Mouse (Mus musculus) MN1 (cell line): ENCODE measurements at regions not wholly inside any gene's neighbourhood (a gene's known extent, or its start where the extent isn't known, plus 50 kb on each side); places are given as distances from the start of the nearest gene placed in this dataset.

Source experiments
- DNase-seq: peaks from one replicate; pipeline ENCODE4 v3.0.0-alpha.2; 2016; ENCODE audit warnings: low spot score

DNA sequence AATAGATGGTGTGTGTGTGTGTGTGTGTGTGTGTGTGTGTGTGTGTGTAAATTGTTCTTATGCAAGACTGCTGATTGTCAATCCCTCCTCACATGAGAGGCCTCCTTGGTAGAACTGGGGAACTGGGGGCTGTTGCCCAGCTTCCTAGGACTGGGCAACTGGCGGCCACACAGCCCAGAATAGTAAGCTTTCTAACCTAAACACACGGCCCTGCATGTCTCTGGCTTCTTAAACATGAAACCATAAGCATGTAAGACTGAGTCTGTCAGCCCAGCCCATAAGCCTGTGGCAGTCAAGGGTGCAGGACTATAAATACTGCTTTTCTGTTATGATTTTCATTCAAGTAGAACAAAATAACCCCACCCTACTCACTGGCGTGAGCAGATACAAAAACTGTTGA, 60.7 kb downstream of the Ifng start:
- no peak for DNase-seq

DNA sequence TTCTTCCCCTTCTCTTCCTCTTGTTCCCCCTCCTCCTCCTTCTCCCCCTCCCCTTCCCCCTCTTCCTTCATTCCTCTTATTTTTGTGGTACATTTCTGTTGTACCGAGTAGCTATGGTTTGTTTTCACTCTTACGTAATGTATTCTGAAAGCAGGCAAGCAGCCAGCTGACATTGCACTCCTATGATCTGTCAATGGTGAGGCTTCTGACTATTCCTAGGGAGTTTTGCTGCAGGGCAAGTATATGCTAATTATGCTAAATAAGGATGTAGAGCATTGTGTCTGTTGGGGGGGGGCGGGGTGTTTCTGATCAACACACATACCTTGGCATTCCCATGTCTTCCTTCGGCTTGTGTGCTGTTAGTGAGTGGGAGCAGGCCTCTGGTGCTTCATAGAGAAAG, 64.0 kb downstream of the Ifng start:
- DNase-seq = no peak

GRCm38 (mm10) chr10:118506154-118506553, 65.3 kb downstream of the Ifng start:
- no peak for DNase-seq

- no peak for DNase-seq
Observed at GRCm38 (mm10) chr10:118507630-118508029, 66.8 kb downstream of the Ifng start.

GRCm38 (mm10) chr10:118516839-118517238, 76.0 kb downstream of the Ifng start:
- no peak for DNase-seq

GRCm38 (mm10) chr10:118517995-118518394, 77.1 kb downstream of the Ifng start:
- no peak for DNase-seq

DNA sequence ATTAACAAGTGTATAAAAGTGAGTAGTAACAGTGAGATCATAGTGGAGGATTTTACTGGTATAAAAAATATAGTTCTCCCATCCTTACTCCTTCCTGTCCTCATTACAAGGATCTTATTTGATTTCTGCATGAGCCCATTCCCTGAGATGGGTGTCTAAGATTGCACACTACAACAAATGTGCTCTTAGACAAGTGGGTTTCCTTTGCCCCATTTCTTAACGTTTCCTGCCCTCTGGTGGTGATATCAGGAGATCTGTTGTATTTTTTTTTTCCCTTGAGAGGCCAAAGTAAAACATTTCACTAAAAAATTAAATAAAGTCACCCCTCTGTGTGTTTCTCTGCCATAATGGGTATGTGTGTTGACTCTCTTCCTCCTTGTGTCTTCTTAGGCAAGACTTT, 105.1 kb downstream of the Ifng start:
- peak; percentile 46 for DNase-seq

GRCm38 (mm10) chr10:118550201-118550600, 109.4 kb downstream of the Ifng start:
- DNase-seq = no peak

DNA sequence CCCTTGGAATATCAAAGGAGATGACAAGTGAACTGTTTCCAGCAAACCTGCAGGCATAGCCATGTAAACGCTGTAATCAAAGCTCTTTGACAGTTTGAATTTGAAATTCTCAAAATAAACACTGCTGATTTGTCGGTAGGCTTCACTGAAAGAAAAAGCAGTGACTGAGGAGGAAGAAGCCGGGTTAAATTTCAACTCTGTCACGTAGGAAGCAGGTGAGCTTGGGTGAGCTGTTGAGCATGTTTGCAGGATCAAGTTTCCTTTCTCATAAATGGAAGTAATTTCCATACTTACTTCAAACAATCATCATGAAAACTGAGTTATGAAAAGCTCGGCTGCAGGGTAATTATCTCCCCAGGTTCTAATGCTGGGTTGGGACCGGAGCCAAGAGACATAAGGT, 118.0 kb downstream of the Ifng start:
- no peak for DNase-seq

GRCm38 (mm10) chr10:118564041-118564440, 123.2 kb downstream of the Ifng start:
- no peak for DNase-seq

- DNase-seq = no peak
Observed at GRCm38 (mm10) chr10:118564528-118565268, 123.9 kb downstream of the Ifng start.

- no peak for DNase-seq
Observed at GRCm38 (mm10) chr10:118568617-118569016, 127.8 kb downstream of the Ifng start.

DNA sequence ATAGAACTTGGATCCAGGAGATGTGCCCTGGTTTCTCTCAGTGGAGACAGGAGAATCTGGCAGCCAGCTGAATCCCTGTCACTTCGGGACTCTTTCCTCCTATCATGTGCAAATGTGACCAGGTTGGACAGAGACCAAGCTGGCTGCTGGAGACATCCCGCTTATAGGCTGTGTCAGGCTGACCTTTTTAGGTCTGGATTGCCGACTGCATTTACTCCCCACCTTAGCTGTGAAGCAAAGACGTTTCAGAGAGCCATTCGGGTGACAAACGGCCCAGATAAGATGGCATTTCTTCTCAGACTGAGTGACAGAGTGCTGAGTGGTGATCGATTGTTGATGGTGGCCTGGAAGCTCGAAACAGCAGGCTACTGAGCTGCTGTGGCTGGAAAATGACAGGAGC, 128.6 kb downstream of the Ifng start:
- DNase-seq = no peak

- no peak for DNase-seq
Observed at GRCm38 (mm10) chr10:118573247-118573646, 132.4 kb downstream of the Ifng start.

DNA sequence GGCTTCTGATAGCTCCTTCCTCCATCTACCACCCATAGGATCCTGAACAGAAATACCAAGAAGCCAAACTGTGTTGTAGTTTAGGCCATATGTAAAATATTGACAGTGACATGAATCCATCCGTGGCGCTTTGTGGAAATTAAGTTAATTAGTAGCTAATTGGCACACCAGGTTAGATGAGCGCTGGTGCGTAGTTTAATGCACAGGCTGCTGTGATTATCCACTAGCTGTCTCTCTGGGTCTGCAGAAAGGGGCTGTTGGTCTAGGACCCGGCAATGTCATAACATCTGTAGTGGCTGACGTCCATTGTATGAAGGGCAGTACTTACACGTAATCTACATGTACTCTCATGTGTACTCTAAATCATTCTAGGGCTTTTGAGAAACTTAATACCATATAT, 134.7 kb downstream of the Ifng start:
- DNase-seq = no peak

- no peak for DNase-seq
Observed at GRCm38 (mm10) chr10:118581376-118581775, 140.5 kb downstream of the Ifng start.

DNA sequence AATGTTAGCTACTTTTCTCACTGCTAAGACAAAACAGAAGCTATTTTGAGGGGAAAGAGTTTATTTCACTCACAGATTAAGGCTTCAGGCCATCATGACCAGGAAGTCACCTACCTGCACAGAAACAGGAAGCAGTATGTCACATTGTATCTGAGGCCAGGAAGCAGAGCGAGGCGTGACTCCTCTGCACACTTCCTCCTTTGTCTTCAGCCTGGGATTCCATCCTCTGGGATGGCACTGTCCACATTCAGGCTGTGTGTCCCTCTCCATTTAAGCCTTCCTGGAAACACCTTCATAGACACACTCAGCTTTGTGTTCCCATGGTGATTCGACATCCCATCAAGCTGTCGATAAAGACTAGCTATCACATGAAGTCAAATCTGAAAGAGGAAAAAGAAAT, 145.0 kb downstream of the Ifng start:
- DNase-seq = no peak

DNA sequence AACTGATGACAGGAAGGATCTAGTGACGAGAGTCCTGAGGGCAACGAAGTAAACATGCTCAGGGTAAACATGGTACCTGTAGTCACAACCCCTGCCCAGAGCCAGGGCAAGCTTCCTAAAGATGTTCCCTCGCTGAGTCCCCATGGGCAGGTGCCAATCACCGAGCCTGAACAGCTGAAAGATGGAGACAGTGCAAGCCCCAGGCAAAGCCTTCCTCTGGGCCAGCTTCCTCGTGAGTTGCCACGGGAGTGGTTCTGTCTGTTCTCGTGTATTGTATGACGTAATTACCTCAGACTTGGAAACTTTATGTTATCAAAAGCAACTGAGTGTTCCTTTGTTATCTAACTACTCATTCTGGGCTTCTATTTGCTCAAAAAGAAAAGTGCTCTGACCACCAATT, 147.4 kb downstream of the Ifng start:
- no peak for DNase-seq

- peak; percentile 70 for DNase-seq
Observed at GRCm38 (mm10) chr10:118592648-118593368, 152.0 kb downstream of the Ifng start.

DNA sequence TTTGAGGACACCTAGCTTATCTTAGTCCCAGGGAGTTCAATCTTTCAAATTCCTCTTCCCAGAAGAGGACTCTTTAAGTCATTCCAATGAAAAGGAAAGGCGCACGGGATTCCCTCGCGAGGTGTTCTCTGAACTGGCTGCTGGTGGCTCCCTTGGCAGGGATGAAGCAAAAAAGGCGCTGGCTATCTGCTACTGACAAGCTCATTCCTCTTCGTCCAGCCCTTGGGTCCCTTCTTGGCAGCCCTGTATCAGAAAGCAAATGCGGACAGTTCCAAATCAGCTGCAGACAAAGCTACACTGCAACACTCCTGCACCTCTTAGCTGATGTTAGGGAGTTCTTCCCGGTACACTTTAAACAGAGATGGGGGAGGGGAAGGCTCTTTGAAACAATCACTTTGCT, 155.4 kb downstream of the Ifng start:
- no peak for DNase-seq

- DNase-seq = no peak
Observed at GRCm38 (mm10) chr10:118598497-118598896, 157.7 kb downstream of the Ifng start.

GRCm38 (mm10) chr10:118599197-118599596, 158.4 kb downstream of the Ifng start:
- DNase-seq = no peak

- DNase-seq = no peak
Observed at GRCm38 (mm10) chr10:118599610-118600009, 158.8 kb downstream of the Ifng start.

- no peak for DNase-seq
Observed at GRCm38 (mm10) chr10:118602922-118603321, 162.1 kb downstream of the Ifng start.
